Mouse (Mus musculus) embryonic facial prominence, embryonic 15.5 days (tissue): ENCODE results near the gene Pde4b. TPM values are rescaled to one million over a fixed set of nuclear protein-coding genes. Genes with fewer than 3 reads are reported as not detected.

Source experiments
- ATAC-seq: fragments of 200-750 bp; cut with Nextera tagmentation; 2 replicates; pipeline ENCODE4 v1.8.0; 2017; ENCODE audit warnings: low read depth, moderate TSS enrichment; ENCODE audit not compliant: insufficient number of reproducible peaks, low FRiP score, low TSS enrichment
- H3K27ac ChIP-seq: fragments of 300-500 bp; sonication (generic); replicated peaks from 2 replicates; pipeline ENCODE4 v1.5.1; 2015; ENCODE audit warnings: mild to moderate bottlenecking, inconsistent platforms
- H3K27me3 ChIP-seq: fragments of 300-500 bp; sonication (generic); 2 replicates; pipeline ENCODE4 v1.6.1; 2015; ENCODE audit warnings: inconsistent platforms
- H3K36me3 ChIP-seq: fragments of 300-500 bp; sonication (generic); 2 replicates; pipeline ENCODE4 v1.6.1; 2015; ENCODE audit warnings: mild to moderate bottlenecking, inconsistent platforms
- H3K4me1 ChIP-seq: fragments of 300-500 bp; sonication (generic); 2 replicates; pipeline ENCODE4 v1.6.1; 2015; ENCODE audit warnings: inconsistent platforms
- H3K4me2 ChIP-seq: fragments of 300-500 bp; sonication (generic); replicated peaks from 2 replicates; pipeline ENCODE4 v1.6.1; 2015; ENCODE audit warnings: mild to moderate bottlenecking, inconsistent platforms
- H3K4me3 ChIP-seq: fragments of 300-500 bp; sonication (generic); replicated peaks from 2 replicates; pipeline ENCODE4 v1.5.1; 2015; ENCODE audit warnings: mild to moderate bottlenecking, inconsistent platforms
- H3K9ac ChIP-seq: fragments of 300-500 bp; sonication (generic); 2 replicates; pipeline ENCODE4 v1.6.1; 2015; ENCODE audit warnings: inconsistent platforms
- H3K9me3 ChIP-seq: fragments of 300-500 bp; sonication (generic); replicated peaks from 2 replicates; pipeline ENCODE4 v1.6.1; 2016; ENCODE audit warnings: inconsistent platforms
- WGBS: fragments of 180-500 bp; shearing (Covaris S2); methylation state at CpG from one replicate; pipeline ENCODE4 v1.1.7; 2015; 5-methylcytosine and 5-hydroxymethylcytosine counted together
- polyA plus RNA-seq: library from polyadenylated mRNA; unstranded; fragments of >200 nt; fragmentation: Nextera tagmentation; extraction: Ambion mirVana; gene quantifications from 2 replicates; pipeline ENCODE4 v1.2.1, GENCODE M21; 2015

Gene Pde4b
- polyA plus RNA-seq, 1 experiment from 2014 or later: 17.1 TPM

- no peaks in the 10 kb centered on the region for H3K9me3 ChIP-seq
- no peaks in the 10 kb centered on the region for H3K36me3 ChIP-seq
- no peak for ATAC-seq
- no peak overlapping the region for H3K27ac ChIP-seq
- no peak overlapping the region for H3K9ac ChIP-seq
- no peak overlapping the region for H3K4me3 ChIP-seq
- peaks cover 21% of the 10 kb centered on the region for H3K4me1 ChIP-seq
- no peak overlapping the region for H3K4me2 ChIP-seq
- WGBS: 55% methylated on average over 3 of the region's 3 CpGs
- H3K27me3 ChIP-seq: no peaks in the 10 kb centered on the region
Observed at GRCm38 (mm10) chr4:102514972-102515835, 427.9 kb downstream of the Pde4b start.

GRCm38 (mm10) chr4:102516395-102516794, 429.1 kb downstream of the Pde4b start:
- whole genome bisulfite sequencing: 37% methylated on average over 4 of the region's 4 CpGs
- no peak for ATAC-seq

GRCm38 (mm10) chr4:102516982-102517630, 429.8 kb downstream of the Pde4b start:
- Histone ChIP-seq H3K27me3 (no peaks in the 10 kb centered on the region), H3K4me1 (peaks cover 6% of the 10 kb centered on the region; the same call in 1 of the 2 replicates), H3K9ac (no peak overlapping the region), H3K27ac (no peak overlapping the region), H3K4me3 (no peak overlapping the region), H3K36me3 (no peaks in the 10 kb centered on the region), H3K4me2 (no peak overlapping the region), H3K9me3 (no peaks in the 10 kb centered on the region)
- no peak for ATAC-seq
- WGBS: 59% methylated on average over 7 of the region's 7 CpGs

More at GRCm38 (mm10) chr4:102516395-102516794, 429.1 kb downstream of the Pde4b start:
- Histone ChIP-seq H3K4me1 (peaks cover 13% of the 10 kb centered on the region), H3K9ac (no peak overlapping the region), H3K27ac (no peak overlapping the region), H3K9me3 (no peaks in the 10 kb centered on the region), H3K4me2 (no peak overlapping the region), H3K36me3 (no peaks in the 10 kb centered on the region), H3K27me3 (no peaks in the 10 kb centered on the region), H3K4me3 (no peak overlapping the region)

GRCm38 (mm10) chr4:102517653-102518052, 430.3 kb downstream of the Pde4b start:
- Histone ChIP-seq H3K9me3 (no peaks in the 10 kb centered on the region), H3K27me3 (no peaks in the 10 kb centered on the region), H3K9ac (no peak overlapping the region), H3K4me1 (0 out of 2 replicates have a peak, but pooled peaks cover 6% of the 10 kb centered on the region), H3K4me3 (no peak overlapping the region), H3K27ac (no peak overlapping the region), H3K4me2 (no peak overlapping the region), H3K36me3 (no peaks in the 10 kb centered on the region)
- WGBS: 55% methylated on average over 2 of the region's 2 CpGs
- no peak for ATAC-seq

- H3K4me3 ChIP-seq: no peak overlapping the region
- H3K4me2 ChIP-seq: no peak overlapping the region
- no peaks in the 10 kb centered on the region for H3K9me3 ChIP-seq
- no peak overlapping the region for H3K9ac ChIP-seq
- no peak for ATAC-seq
- H3K36me3 ChIP-seq: no peaks in the 10 kb centered on the region
- 75% methylated on average over 2 of the region's 2 CpGs for WGBS
- H3K4me1 ChIP-seq: 0 out of 2 replicates have a peak, but pooled peaks cover 4% of the 10 kb centered on the region
- no peaks in the 10 kb centered on the region for H3K27me3 ChIP-seq
- no peak overlapping the region for H3K27ac ChIP-seq
Observed at GRCm38 (mm10) chr4:102518341-102518740, 431.0 kb downstream of the Pde4b start.

- no peaks in the 10 kb centered on the region for H3K4me1 ChIP-seq
- no peaks in the 10 kb centered on the region for H3K36me3 ChIP-seq
- no peak overlapping the region for H3K9ac ChIP-seq
- no peak overlapping the region for H3K4me2 ChIP-seq
- WGBS: 60% methylated on average over 8 of the region's 8 CpGs
- no peak overlapping the region for H3K27ac ChIP-seq
- H3K4me3 ChIP-seq: no peak overlapping the region
- no peaks in the 10 kb centered on the region for H3K9me3 ChIP-seq
- ATAC-seq: no peak
- no peaks in the 10 kb centered on the region for H3K27me3 ChIP-seq
Observed at GRCm38 (mm10) chr4:102520669-102521261, 433.4 kb downstream of the Pde4b start.

GRCm38 (mm10) chr4:102521434-102521833, 434.1 kb downstream of the Pde4b start:
- no peak overlapping the region for H3K4me3 ChIP-seq
- no peak overlapping the region for H3K4me2 ChIP-seq
- H3K9me3 ChIP-seq: no peaks in the 10 kb centered on the region
- no peak overlapping the region for H3K9ac ChIP-seq
- H3K27me3 ChIP-seq: no peaks in the 10 kb centered on the region
- 72% methylated on average over 6 of the region's 6 CpGs for WGBS
- H3K4me1 ChIP-seq: no peaks in the 10 kb centered on the region
- H3K36me3 ChIP-seq: no peaks in the 10 kb centered on the region
- H3K27ac ChIP-seq: no peak overlapping the region
- no peak for ATAC-seq

GRCm38 (mm10) chr4:102527361-102527760, 440.0 kb downstream of the Pde4b start:
- Histone ChIP-seq H3K9ac (no peak overlapping the region), H3K27ac (no peak overlapping the region), H3K4me1 (no peaks in the 10 kb centered on the region), H3K27me3 (no peaks in the 10 kb centered on the region), H3K4me3 (no peak overlapping the region), H3K4me2 (no peak overlapping the region), H3K36me3 (no peaks in the 10 kb centered on the region), H3K9me3 (no peaks in the 10 kb centered on the region)
- WGBS: 63% methylated on average over 7 of the region's 7 CpGs
- ATAC-seq: no peak

GRCm38 (mm10) chr4:102530797-102531196, 443.5 kb downstream of the Pde4b start:
- no peaks in the 10 kb centered on the region for H3K4me1 ChIP-seq
- no peaks in the 10 kb centered on the region for H3K36me3 ChIP-seq
- no peak overlapping the region for H3K4me2 ChIP-seq
- ATAC-seq: no peak
- H3K9ac ChIP-seq: no peak overlapping the region
- H3K27me3 ChIP-seq: no peaks in the 10 kb centered on the region
- H3K4me3 ChIP-seq: no peak overlapping the region
- no peaks in the 10 kb centered on the region for H3K9me3 ChIP-seq
- WGBS: 58% methylated on average over 4 of the region's 4 CpGs
- no peak overlapping the region for H3K27ac ChIP-seq

- H3K9me3 ChIP-seq: no peaks in the 10 kb centered on the region
- no peaks in the 10 kb centered on the region for H3K27me3 ChIP-seq
- no peak overlapping the region for H3K4me2 ChIP-seq
- 66% methylated on average over 4 of the region's 4 CpGs for WGBS
- no peak for ATAC-seq
- no peaks in the 10 kb centered on the region for H3K4me1 ChIP-seq
- H3K36me3 ChIP-seq: no peaks in the 10 kb centered on the region
- no peak overlapping the region for H3K4me3 ChIP-seq
- H3K27ac ChIP-seq: no peak overlapping the region
- H3K9ac ChIP-seq: no peak overlapping the region
Observed at GRCm38 (mm10) chr4:102531729-102532128, 444.4 kb downstream of the Pde4b start.
